Mouse (Mus musculus): ENCODE measurements at regions not wholly inside any gene's neighbourhood (a gene's known extent, or its start where the extent isn't known, plus 50 kb on each side); places are given as distances from the start of the nearest gene placed in this dataset.
A peak's percentile ranks its signal among the peaks of the same experiment; 100 is the strongest.

DNA sequence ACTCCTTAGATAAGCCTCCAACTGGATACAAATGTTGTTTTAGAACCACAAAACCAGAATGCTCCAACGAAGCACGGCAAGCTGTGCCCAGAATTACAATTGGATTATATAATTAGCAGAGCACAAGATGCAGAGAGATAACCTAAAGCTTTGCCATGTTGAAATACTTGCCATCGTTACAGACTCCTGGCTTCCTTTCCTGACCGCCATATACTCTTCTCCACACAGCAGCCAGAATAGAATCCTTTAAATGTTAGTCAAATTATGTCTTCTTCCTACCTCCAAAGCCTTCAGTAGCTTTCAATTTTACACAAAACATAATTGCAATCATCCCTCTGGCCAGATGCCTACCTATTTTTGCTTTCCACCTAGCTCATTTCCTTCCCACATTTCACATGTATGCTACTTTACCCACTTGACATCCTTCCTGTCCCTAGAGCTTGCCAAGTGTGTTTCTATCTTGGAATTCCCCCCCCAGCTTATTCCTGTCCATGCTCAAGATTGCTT is 52.8 kb upstream of the G2e3 start:
- no peak overlapping the region for H3K4me3 ChIP-seq (replicated peaks)
- H3K9me3 ChIP-seq, result no peaks in the 10 kb centered on the region
- 86% methylated on average over 4 of the region's 4 CpGs for WGBS
- no peaks in the 10 kb centered on the region for H3K36me3 ChIP-seq
- no peak overlapping the region for H3K27ac ChIP-seq
- H3K27me3 ChIP-seq (replicated peaks), result no peaks in the 10 kb centered on the region
- no peak overlapping the region for H3K4me2 ChIP-seq (replicated peaks)
- no peak overlapping the region for H3K9ac ChIP-seq
- no peaks in the 10 kb centered on the region for H3K4me1 ChIP-seq (replicated peaks)
- ATAC-seq, result no peak

DNA sequence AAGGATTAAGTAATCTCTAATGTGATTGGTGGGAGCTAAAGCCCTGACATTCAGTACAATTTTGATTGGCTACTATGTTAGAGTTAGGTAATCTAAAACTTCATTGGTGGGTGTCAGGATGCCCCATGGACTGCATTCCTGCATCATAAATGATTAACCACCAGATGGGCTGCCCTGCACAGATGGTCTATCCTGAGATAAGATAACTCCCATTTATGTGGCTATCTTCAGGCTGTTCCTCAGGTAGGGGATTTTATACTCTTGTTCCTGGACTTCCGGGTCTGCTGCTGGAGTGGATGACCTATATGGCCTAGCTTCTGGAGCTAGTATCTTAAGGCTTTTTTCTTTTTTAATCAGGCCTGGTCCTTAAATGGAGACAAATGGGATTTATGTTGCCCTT is 69.5 kb upstream of the G2e3 start:
- peak; percentile 53 for ATAC-seq
- Histone ChIP-seq H3K27ac (no peak overlapping the region), H3K27me3 (replicated peaks) (no peaks in the 10 kb centered on the region), H3K4me2 (replicated peaks) (no peak overlapping the region), H3K36me3 (no peaks in the 10 kb centered on the region), H3K4me3 (replicated peaks) (no peak overlapping the region), H3K9me3 (no peaks in the 10 kb centered on the region), H3K4me1 (replicated peaks) (no peaks in the 10 kb centered on the region), H3K9ac (no peak overlapping the region)
- 65% methylated on average over 1 of the region's 1 CpGs for WGBS

DNA sequence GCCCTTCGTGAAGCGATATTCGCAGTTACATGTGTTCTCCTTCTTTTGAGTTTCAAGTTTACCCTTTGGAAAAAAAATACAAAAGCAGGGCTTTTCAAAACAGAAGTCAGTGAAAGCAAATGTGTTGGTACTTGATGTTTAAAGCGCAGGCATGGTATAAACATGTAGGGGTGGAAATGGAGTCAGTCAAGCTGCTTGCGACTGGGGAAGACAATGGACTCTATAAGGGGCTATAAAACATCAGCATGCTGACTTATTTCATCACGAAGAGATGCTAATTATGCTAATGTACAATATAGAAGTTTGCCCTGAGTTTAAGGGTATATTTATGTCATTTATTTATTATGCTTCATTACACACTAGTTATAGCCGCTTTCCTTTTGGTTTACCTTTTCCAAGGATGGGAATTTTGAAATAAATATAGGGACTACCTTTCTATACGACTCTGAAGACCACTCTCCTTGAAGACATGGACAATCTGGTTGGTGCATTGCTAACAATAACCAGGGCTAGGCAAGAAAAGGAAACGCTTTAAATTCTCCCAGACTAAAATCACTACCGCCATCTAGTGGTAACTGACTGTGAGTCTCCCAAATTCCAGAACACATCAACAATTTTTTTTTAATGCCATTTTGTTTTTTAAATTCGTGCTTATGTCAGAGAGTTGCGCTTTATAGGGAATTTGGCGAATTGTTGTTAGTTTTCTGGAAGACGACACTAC is 71.9 kb upstream of the G2e3 start:
- no peaks in the 10 kb centered on the region for H3K27me3 ChIP-seq (replicated peaks)
- no peaks in the 10 kb centered on the region for H3K36me3 ChIP-seq
- 49% methylated on average over 14 of the region's 14 CpGs for WGBS
- H3K9me3 ChIP-seq, result no peaks in the 10 kb centered on the region
- no peak overlapping the region for H3K4me3 ChIP-seq (replicated peaks)
- H3K27ac ChIP-seq, result no peak overlapping the region
- H3K9ac ChIP-seq, result no peak overlapping the region
- no peak overlapping the region for H3K4me2 ChIP-seq (replicated peaks)
- H3K4me1 ChIP-seq (replicated peaks), result no peaks in the 10 kb centered on the region
- no peak for ATAC-seq

DNA sequence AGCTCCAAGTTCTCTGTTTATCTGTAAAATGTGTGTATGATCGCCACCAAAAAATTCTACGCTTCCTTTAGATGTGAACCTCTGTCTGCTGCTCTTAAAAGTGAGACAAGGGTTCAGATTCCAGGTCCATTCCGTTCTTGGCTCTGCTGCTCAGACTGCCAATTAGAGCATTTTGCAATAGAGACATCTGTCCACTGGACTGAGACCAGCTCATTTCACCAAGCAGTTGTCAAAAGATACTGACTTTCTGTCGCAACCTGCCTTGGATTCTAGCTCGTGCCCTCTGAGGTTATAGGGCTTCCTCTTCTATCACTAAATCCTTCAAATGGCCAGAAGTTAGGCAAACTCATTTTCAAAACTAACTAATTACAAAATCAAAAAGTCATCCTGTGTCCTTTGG is 74.4 kb upstream of the G2e3 start:
- Histone ChIP-seq H3K4me2 (replicated peaks) (no peak overlapping the region), H3K9me3 (no peaks in the 10 kb centered on the region), H3K4me1 (replicated peaks) (no peaks in the 10 kb centered on the region), H3K9ac (no peak overlapping the region), H3K36me3 (no peaks in the 10 kb centered on the region), H3K27ac (no peak overlapping the region), H3K4me3 (replicated peaks) (no peak overlapping the region), H3K27me3 (replicated peaks) (no peaks in the 10 kb centered on the region)
- ATAC-seq, result no peak
- WGBS, result 83% methylated on average over 5 of the region's 5 CpGs

DNA sequence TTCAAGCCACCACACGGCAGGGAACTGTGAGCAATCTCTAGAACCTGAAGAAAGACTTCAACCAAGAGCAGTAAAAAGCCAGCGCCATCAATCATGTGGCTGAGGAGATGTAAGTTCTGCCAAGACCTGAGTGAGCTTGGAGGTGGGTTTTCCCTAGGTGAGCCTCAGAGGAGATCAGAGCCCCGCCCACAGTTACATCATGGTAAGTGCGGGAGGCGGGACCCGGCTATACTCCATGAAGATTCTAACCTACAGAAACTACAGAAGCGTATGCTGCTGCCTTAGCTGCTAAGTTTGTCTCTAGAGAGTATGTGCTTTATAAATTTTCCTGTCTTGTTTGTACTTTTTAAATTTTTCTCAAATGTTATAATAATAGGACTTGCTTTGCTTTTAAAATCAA is 105.0 kb upstream of the G2e3 start:
- H3K4me3 ChIP-seq (replicated peaks), result no peak overlapping the region
- H3K9ac ChIP-seq, result no peak overlapping the region
- H3K9me3 ChIP-seq, result no peaks in the 10 kb centered on the region
- ATAC-seq, result no peak
- no peaks in the 10 kb centered on the region for H3K36me3 ChIP-seq
- H3K4me2 ChIP-seq (replicated peaks), result no peak overlapping the region
- 77% methylated on average over 7 of the region's 7 CpGs for WGBS
- H3K27me3 ChIP-seq (replicated peaks), result no peaks in the 10 kb centered on the region
- no peaks in the 10 kb centered on the region for H3K4me1 ChIP-seq (replicated peaks)
- no peak overlapping the region for H3K27ac ChIP-seq

DNA sequence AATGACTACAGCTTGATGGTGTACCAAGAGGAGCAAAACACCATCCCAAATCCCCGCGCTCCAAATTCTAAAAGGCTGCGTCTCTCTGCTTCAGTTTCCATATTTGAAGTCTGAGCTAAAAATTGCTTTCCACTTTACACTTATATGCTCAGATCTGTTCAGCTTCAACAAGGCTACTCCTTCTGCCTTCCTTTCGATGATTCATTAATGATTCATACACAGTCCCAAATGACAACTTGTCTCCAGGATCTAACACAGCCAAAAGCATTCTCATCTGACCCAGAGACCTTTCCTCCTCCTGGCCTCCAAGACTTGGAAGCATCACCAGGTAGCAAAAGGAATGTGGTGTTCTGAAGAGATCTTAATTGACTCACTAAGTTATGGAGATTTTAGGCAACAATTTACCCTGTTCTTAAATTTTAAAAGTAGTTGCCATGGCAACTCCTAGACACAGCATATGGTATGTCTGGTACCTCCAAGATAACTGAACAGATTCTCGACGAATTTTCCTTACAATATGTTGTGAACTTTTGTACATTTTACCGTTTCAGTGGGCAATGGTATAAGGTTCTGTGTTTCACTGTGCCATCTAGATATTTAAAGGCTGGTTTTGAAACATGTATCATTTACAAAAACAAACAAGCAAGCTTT is 106.6 kb upstream of the G2e3 start:
- H3K4me1 ChIP-seq (replicated peaks), result no peaks in the 10 kb centered on the region
- no peaks in the 10 kb centered on the region for H3K9me3 ChIP-seq
- H3K4me3 ChIP-seq (replicated peaks), result no peak overlapping the region
- H3K36me3 ChIP-seq, result no peaks in the 10 kb centered on the region
- no peak overlapping the region for H3K27ac ChIP-seq
- WGBS, result 85% methylated on average over 7 of the region's 7 CpGs
- no peak overlapping the region for H3K9ac ChIP-seq
- H3K4me2 ChIP-seq (replicated peaks), result no peak overlapping the region
- H3K27me3 ChIP-seq (replicated peaks), result no peaks in the 10 kb centered on the region
- no peak for ATAC-seq

DNA sequence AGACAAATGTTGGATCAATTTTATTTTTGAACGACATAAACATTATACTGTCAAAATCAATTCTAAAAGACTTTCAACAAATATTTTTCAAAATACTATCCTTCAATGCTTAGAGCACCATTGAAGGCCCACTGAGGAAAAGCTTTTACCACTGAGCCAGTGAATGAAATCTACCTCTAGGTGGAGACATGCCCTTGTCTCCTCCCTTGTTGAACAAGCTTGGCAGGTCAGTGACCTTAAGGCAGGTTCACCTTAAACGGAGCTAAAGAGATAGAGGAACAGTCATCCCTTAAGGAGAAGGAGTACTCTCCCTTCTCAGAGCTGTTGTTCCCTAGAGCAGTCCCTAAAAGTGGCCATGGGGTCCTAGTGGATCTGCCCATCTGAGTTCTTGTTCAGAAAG is 136.2 kb upstream of the G2e3 start:
- no peak for ATAC-seq
- H3K9me3 ChIP-seq, result no peaks in the 10 kb centered on the region
- no peak overlapping the region for H3K9ac ChIP-seq
- H3K4me2 ChIP-seq (replicated peaks), result no peak overlapping the region
- no peaks in the 10 kb centered on the region for H3K27me3 ChIP-seq (replicated peaks)
- H3K36me3 ChIP-seq, result no peaks in the 10 kb centered on the region
- H3K27ac ChIP-seq, result no peak overlapping the region
- no peak overlapping the region for H3K4me3 ChIP-seq (replicated peaks)
- no peaks in the 10 kb centered on the region for H3K4me1 ChIP-seq (replicated peaks)
- WGBS, result 44% methylated on average over 2 of the region's 2 CpGs

DNA sequence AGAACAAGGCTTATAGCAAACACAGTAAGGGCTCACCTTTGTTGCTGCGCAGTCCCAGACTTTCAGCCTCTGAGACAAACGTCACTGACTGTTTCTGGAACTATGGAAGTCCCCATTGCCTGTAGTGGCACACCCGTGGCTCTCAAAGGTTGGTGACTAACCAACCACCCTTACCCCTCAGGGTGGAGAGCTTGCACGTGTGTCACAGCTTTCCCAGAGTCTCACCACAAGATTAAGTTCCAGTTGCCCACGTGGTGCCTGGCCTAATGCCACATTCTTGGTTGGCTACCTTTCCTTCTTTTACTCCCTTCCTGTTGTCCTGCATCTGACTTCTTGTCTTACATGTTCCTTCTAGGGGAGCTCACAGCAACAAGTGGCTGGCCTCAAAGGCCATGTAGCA is 151.6 kb upstream of the G2e3 start:
- no peak for ATAC-seq
- H3K27ac ChIP-seq, result no peak overlapping the region
- no peak overlapping the region for H3K9ac ChIP-seq
- no peak overlapping the region for H3K4me3 ChIP-seq (replicated peaks)
- H3K9me3 ChIP-seq, result no peaks in the 10 kb centered on the region
- no peaks in the 10 kb centered on the region for H3K27me3 ChIP-seq (replicated peaks)
- H3K4me2 ChIP-seq (replicated peaks), result no peak overlapping the region
- 82% methylated on average over 5 of the region's 5 CpGs for WGBS
- no peaks in the 10 kb centered on the region for H3K36me3 ChIP-seq
- H3K4me1 ChIP-seq (replicated peaks), result no peaks in the 10 kb centered on the region

DNA sequence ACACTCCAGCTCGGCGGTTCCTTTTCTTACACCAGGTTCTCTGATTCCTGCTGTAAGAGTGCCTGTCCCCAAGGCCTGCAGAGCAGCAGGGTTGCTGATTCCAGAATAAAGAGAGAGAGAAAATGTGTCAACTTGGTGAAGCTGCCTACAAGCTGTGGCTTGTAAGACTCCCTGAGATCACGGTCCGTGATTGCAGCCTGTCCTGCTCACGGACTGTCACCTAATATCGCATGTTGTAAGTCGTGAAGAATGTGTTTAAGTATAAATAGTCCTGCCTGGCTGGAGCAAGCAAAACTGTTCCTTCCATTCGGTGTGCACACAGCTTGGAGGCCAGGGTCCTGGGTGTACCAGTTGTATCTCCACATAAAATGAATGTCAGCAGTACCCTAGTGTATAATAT is 152.7 kb upstream of the G2e3 start:
- Histone ChIP-seq H3K27ac (no peak overlapping the region), H3K4me2 (replicated peaks) (no peak overlapping the region), H3K27me3 (replicated peaks) (no peaks in the 10 kb centered on the region), H3K4me3 (replicated peaks) (no peak overlapping the region), H3K36me3 (no peaks in the 10 kb centered on the region), H3K4me1 (replicated peaks) (no peaks in the 10 kb centered on the region), H3K9ac (no peak overlapping the region), H3K9me3 (no peaks in the 10 kb centered on the region)
- 78% methylated on average over 8 of the region's 8 CpGs for WGBS
- ATAC-seq, result no peak

DNA sequence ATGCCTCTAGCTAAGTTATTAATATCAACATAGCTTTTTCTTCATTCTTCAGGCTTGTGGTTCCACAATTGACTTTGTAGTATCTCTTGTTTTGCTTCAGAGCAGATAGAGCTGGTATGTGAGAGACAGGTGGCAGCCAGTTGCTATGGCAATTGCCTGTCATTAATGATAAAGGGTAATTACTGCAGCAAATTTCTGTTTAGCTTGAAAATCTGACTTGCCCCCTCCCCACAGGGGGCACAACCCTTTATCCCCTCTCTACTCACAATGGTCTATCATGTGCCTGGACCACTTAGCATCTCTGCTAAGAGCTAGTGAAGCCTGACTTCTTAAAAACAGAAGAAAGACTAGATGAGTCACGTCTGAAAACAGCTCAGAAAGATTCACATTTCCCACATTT is 157.1 kb upstream of the G2e3 start:
- no peak overlapping the region for H3K9ac ChIP-seq
- no peaks in the 10 kb centered on the region for H3K9me3 ChIP-seq
- H3K4me2 ChIP-seq (replicated peaks), result no peak overlapping the region
- no peak overlapping the region for H3K27ac ChIP-seq
- no peaks in the 10 kb centered on the region for H3K36me3 ChIP-seq
- no peaks in the 10 kb centered on the region for H3K4me1 ChIP-seq (replicated peaks)
- no peaks in the 10 kb centered on the region for H3K27me3 ChIP-seq (replicated peaks)
- WGBS, result 41% methylated on average over 1 of the region's 1 CpGs
- no peak for ATAC-seq
- no peak overlapping the region for H3K4me3 ChIP-seq (replicated peaks)

DNA sequence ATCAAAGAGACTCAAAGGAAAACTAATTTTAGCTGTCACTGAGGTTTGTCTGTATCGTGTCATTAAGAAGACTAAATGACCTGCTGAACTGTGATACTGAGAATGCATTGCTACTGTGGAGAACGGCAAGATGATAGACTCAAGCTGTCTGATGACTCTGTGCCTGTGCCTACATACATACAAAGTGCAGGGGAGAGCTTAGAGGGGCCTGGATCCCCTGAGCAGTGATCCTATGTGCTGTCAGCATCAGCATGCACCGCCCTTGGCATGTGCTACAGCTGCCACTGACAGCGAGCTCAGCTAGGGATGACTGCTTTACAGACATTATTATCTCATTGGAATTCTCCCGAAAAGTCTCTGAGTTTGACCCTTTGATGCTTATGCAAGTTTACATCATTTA is 157.7 kb upstream of the G2e3 start:
- Histone ChIP-seq H3K9ac (no peak overlapping the region), H3K4me1 (replicated peaks) (no peaks in the 10 kb centered on the region), H3K4me3 (replicated peaks) (no peak overlapping the region), H3K4me2 (replicated peaks) (no peak overlapping the region), H3K36me3 (no peaks in the 10 kb centered on the region), H3K27ac (no peak overlapping the region), H3K27me3 (replicated peaks) (no peaks in the 10 kb centered on the region), H3K9me3 (no peaks in the 10 kb centered on the region)
- WGBS, result 47% methylated on average over 5 of the region's 5 CpGs
- no peak for ATAC-seq

DNA sequence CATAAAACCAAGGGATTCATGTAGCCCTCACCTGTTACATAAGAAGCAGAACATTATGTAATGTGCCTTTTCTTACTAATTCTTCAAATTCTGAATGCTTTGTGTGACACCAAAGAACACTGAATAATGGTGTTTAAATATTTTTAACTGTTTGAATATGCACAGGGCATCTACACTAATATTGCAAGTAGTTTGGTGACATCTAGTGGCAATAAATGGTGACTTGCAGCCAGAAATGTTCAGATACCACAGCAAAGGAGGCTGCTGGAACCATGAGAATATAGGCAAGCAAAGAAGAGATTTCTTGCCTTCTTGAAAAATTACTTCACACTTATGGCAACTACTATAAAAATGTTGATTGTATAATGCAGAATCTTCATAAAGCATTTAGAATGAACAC is 159.6 kb upstream of the G2e3 start:
- no peaks in the 10 kb centered on the region for H3K4me1 ChIP-seq (replicated peaks)
- no peaks in the 10 kb centered on the region for H3K27me3 ChIP-seq (replicated peaks)
- H3K36me3 ChIP-seq, result no peaks in the 10 kb centered on the region
- no peak overlapping the region for H3K4me3 ChIP-seq (replicated peaks)
- H3K4me2 ChIP-seq (replicated peaks), result no peak overlapping the region
- H3K9ac ChIP-seq, result no peak overlapping the region
- no peaks in the 10 kb centered on the region for H3K9me3 ChIP-seq
- no peak for ATAC-seq
- H3K27ac ChIP-seq, result no peak overlapping the region

DNA sequence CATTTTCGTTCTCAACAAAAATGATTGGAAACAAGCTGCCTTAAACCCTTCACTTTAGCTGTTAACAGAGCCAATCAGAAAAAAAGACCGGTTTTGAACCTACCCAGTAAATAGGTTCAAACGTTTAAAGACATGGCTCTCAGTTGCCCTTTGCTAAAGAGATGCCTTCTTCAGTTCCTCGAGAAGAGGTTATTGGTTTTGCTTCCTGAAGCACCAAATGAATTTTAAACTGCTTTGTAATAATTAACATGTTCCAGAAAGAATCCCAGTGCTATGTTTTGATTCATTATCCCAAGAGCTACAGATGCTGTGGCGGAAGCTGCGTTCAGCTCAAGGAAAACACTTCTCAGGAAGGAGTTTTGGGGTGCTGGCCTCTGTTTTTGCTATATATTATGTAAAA is 160.1 kb upstream of the G2e3 start:
- Histone ChIP-seq H3K9me3 (no peaks in the 10 kb centered on the region), H3K4me2 (replicated peaks) (no peak overlapping the region), H3K36me3 (no peaks in the 10 kb centered on the region), H3K4me3 (replicated peaks) (no peak overlapping the region), H3K4me1 (replicated peaks) (no peaks in the 10 kb centered on the region), H3K27ac (no peak overlapping the region), H3K9ac (no peak overlapping the region), H3K27me3 (replicated peaks) (no peaks in the 10 kb centered on the region)
- no peak for ATAC-seq
- WGBS, result 75% methylated on average over 6 of the region's 6 CpGs

Data from intestine, embryonic 15.5 days (tissue).